Mouse (Mus musculus) olfactory bulb, adult 2 months (tissue): ENCODE results near the gene Hvcn1.

Source experiments
- CTCF ChIP-seq: fragments of 200-500 bp; IDR thresholded peaks from 2 replicates; pipeline ENCODE4 v1.5.1; 2012; ENCODE audit warnings: low read depth, mild to moderate bottlenecking, low read length, moderate library complexity; ENCODE audit not compliant: insufficient read depth
- POLR2A ChIP-seq: fragments of 200-500 bp; IDR thresholded peaks from 2 replicates; pipeline ENCODE4 v1.6.1; 2012; ENCODE audit warnings: mild to moderate bottlenecking, low read depth, low read length, moderate library complexity; ENCODE audit not compliant: insufficient read depth

DNA sequence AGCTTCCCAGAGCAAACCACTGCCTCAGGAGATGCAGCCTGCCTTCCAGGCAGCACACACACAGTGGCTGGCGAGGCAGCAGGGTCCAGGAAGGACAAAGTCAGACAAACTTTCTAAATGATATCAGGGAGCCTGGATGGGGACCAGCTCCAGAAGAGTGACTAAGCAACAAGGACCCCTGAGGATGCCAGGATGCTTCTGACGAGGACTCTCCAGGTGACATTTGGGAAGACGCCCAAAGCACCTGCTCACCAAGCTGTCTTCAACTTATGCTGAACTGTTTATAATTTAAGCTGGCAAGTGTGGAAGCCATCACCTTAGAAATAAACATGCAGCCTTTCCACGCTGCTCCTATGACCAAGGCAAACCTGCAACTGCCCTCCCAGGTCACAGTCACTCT lies 42.7 kb downstream of the Hvcn1 start:
- no peak for TF ChIP-seq CTCF
- TF ChIP-seq POLR2A: no peak
